Mouse (Mus musculus) forebrain, embryonic 16.5 days (tissue): ENCODE data around the gene Cacna1g. TPM values are rescaled to one million over a fixed set of nuclear protein-coding genes. Genes with fewer than 3 reads are reported as not detected.
A peak's percentile ranks its signal among the peaks of the same experiment; 100 is the strongest.

ENCODE experiments used
- ATAC-seq: fragments of 200-750 bp; cut with Nextera tagmentation; 2 replicates; pipeline ENCODE4 v1.8.0; 2017; ENCODE audit warnings: mild to moderate bottlenecking, moderate library complexity
- H3K27ac ChIP-seq: fragments of 300-500 bp; sonication (generic); 2 replicates; pipeline ENCODE4 v1.5.1; 2014; ENCODE audit warnings: low read length, control low read depth
- H3K27me3 ChIP-seq: fragments of 300-500 bp; sonication (generic); replicated peaks from 2 replicates; pipeline ENCODE4 v1.6.1; 2014; ENCODE audit warnings: low read length; ENCODE audit not compliant: control insufficient read depth, insufficient read depth
- H3K36me3 ChIP-seq: fragments of 300-500 bp; sonication (generic); 2 replicates; pipeline ENCODE4 v1.6.1; 2014; ENCODE audit not compliant: control insufficient read depth, insufficient read depth
- H3K4me1 ChIP-seq: fragments of 300-500 bp; sonication (generic); replicated peaks from 2 replicates; pipeline ENCODE4 v1.6.1; 2014; ENCODE audit warnings: low read length; ENCODE audit not compliant: control insufficient read depth, insufficient read depth
- H3K4me2 ChIP-seq: fragments of 300-500 bp; sonication (generic); 2 replicates; pipeline ENCODE4 v1.6.1; 2014; ENCODE audit warnings: mild to moderate bottlenecking, low read length, control low read depth
- H3K4me3 ChIP-seq: fragments of 300-500 bp; sonication (generic); replicated peaks from 2 replicates; pipeline ENCODE4 v1.5.1; 2014; ENCODE audit warnings: mild to moderate bottlenecking, low read length, control low read depth
- H3K9ac ChIP-seq: fragments of 300-500 bp; sonication (generic); replicated peaks from 2 replicates; pipeline ENCODE4 v1.6.1; 2014; ENCODE audit warnings: low read depth, low read length, control low read depth
- H3K9me3 ChIP-seq: fragments of 300-500 bp; sonication (generic); 2 replicates; pipeline ENCODE4 v1.6.1; 2016; ENCODE audit warnings: low read length; ENCODE audit not compliant: control insufficient read depth
- WGBS: fragments of 180-500 bp; shearing (Covaris S2); extraction: QIAGEN DNeasy Blood & Tissue Kit; methylation state at CpG from one replicate; pipeline ENCODE4 v1.1.7; 2014; 5-methylcytosine and 5-hydroxymethylcytosine counted together
- polyA plus RNA-seq: library from polyadenylated mRNA; unstranded; fragments of >200 nt; fragmentation: Nextera tagmentation; extraction: Ambion mirVana; gene quantifications from 2 replicates; pipeline ENCODE4 v1.2.1, GENCODE M21; 2015

Cacna1g gene
- polyA plus RNA-seq, 1 experiment from 2014 or later = 12.1 TPM

DNA sequence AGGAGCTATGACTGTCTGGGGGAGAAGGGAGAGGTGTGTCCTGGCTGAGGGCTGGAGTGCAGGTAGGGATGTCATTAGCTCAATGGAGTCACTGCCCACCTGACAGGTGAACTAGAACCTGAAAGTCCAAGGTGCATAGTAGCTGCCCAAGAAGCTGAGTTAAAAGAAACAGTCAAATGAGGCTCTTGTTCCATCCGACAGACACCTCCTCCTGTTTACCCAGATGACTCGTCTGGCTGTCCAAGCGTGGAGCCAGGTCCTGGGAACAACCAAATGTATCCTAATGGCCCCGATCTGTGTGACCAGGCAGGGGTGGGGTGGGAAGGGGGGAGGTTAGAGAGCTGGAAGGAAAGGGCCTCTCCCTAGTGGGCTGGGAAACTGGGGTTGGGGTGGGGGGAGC is 28.7 kb downstream of the Cacna1g start:
- H3K36me3 ChIP-seq = no peaks in the 10 kb centered on the region
- no peaks in the 10 kb centered on the region for H3K27me3 ChIP-seq
- 60% methylated on average over 4 of the region's 4 CpGs for WGBS
- no peak for ATAC-seq
- no peaks in the 10 kb centered on the region for H3K9me3 ChIP-seq
- H3K4me1 ChIP-seq = peaks cover 26% of the 10 kb centered on the region
- no peak overlapping the region for H3K4me3 ChIP-seq
- H3K9ac ChIP-seq = no peak overlapping the region
- no peak overlapping the region for H3K4me2 ChIP-seq
- no peak overlapping the region for H3K27ac ChIP-seq

DNA sequence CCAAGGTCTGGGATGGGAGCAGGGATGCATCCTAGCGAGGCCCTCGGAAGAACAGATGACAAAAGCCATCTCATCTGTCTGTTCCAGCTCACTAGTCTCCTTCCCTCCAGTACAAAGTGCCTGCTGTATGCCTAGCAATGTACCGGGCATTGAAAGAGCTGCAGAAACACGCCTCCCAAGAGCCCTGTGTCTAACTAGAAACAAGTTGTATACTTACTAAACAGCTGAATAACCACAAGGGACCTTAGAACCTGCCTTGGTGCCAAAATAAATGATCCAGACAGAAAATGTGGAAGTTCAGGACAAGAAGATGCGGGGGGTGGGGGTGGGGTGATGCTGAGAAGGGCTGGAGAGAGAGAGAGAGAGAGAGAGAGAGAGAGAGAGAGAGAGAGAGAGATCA is 29.2 kb downstream of the Cacna1g start:
- Histone ChIP-seq H3K27ac (no peak overlapping the region), H3K9me3 (no peaks in the 10 kb centered on the region)
- WGBS = 60% methylated on average over 5 of the region's 5 CpGs

DNA sequence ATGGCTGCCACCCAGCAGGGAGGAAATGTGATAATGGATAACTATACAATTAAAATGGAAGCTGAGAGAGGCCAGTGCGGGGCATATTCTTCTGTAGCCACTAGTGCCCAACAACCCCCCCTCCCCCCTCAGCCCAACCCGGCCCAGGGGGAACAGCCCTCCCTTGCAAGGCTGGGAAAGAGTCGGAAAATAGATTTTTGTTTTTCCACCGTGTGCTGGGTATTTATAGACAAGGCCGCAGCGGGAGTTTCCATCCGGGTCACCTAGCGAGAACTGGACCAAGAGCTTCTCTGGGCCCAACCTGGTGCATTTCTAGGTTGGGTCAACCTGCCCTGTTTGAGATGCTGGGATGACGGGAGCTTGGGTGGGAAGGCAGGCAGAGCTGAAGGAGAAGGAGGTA is 32.2 kb downstream of the Cacna1g start:
- no peaks in the 10 kb centered on the region for H3K36me3 ChIP-seq
- H3K9ac ChIP-seq = no peak overlapping the region
- peaks cover 13% of the 10 kb centered on the region for H3K4me1 ChIP-seq
- no peak overlapping the region for H3K27ac ChIP-seq
- no peaks in the 10 kb centered on the region for H3K27me3 ChIP-seq
- no peak for ATAC-seq
- 51% methylated on average over 9 of the region's 9 CpGs for WGBS
- H3K9me3 ChIP-seq = no peaks in the 10 kb centered on the region
- no peak overlapping the region for H3K4me3 ChIP-seq
- H3K4me2 ChIP-seq = no peak overlapping the region

More for the DNA sequence above, 29.2 kb downstream of the Cacna1g start:
- Histone ChIP-seq H3K4me1 (peaks cover 24% of the 10 kb centered on the region), H3K36me3 (no peaks in the 10 kb centered on the region), H3K27me3 (no peaks in the 10 kb centered on the region), H3K4me3 (no peak overlapping the region), H3K4me2 (no peak overlapping the region), H3K9ac (no peak overlapping the region)
- no peak for ATAC-seq

DNA sequence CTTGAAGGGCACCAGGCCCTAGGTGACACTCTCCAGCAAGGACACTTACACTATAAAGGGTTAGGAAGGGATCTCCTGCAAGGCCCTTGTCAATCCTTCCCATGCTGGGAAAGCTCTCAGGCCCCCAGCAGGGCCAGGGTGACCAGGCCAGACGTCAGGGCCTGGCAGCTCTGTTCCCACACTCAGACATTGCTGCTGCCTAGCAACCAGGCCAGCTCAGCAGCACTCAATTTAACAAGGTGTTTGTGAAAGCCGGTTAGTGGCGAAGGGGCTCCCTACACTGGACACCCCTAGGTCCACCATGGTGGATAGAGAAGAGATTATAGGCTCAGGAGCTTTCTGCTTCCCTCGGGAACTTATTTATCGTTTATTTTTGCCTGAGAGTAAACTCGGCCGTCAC is 32.9 kb downstream of the Cacna1g start:
- ATAC-seq = no peak
- H3K9me3 ChIP-seq = no peaks in the 10 kb centered on the region
- H3K27ac ChIP-seq = no peak overlapping the region
- no peaks in the 10 kb centered on the region for H3K36me3 ChIP-seq
- 30% methylated on average over 7 of the region's 7 CpGs for WGBS
- no peak overlapping the region for H3K4me3 ChIP-seq
- no peak overlapping the region for H3K9ac ChIP-seq
- H3K4me1 ChIP-seq = peaks cover 13% of the 10 kb centered on the region
- no peak overlapping the region for H3K4me2 ChIP-seq
- H3K27me3 ChIP-seq = no peaks in the 10 kb centered on the region

DNA sequence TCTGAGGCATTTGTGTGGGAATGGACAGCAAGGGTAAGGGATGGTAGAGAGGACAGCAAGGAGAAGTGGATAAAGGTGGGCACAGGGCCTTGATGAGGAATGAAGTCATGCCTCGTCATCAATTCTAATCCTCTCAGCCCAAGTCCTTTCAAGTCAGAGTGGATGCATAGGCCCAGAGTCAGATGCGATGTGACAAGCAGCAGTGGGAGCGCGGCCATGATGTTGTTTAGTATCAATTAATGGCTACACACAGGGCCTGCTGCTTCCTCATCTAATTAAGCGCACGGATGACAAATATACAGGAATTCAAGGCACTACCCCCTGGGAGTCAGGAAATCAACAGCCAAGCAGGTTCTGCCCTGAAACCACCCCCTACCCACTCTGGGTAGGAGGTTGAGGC is 33.6 kb downstream of the Cacna1g start:
- no peak overlapping the region for H3K4me2 ChIP-seq
- H3K27ac ChIP-seq = no peak overlapping the region
- H3K4me3 ChIP-seq = no peak overlapping the region
- no peak for ATAC-seq
- peaks cover 13% of the 10 kb centered on the region for H3K4me1 ChIP-seq
- H3K9ac ChIP-seq = no peak overlapping the region
- WGBS = 51% methylated on average over 6 of the region's 6 CpGs
- H3K27me3 ChIP-seq = no peaks in the 10 kb centered on the region
- H3K36me3 ChIP-seq = no peaks in the 10 kb centered on the region
- no peaks in the 10 kb centered on the region for H3K9me3 ChIP-seq

DNA sequence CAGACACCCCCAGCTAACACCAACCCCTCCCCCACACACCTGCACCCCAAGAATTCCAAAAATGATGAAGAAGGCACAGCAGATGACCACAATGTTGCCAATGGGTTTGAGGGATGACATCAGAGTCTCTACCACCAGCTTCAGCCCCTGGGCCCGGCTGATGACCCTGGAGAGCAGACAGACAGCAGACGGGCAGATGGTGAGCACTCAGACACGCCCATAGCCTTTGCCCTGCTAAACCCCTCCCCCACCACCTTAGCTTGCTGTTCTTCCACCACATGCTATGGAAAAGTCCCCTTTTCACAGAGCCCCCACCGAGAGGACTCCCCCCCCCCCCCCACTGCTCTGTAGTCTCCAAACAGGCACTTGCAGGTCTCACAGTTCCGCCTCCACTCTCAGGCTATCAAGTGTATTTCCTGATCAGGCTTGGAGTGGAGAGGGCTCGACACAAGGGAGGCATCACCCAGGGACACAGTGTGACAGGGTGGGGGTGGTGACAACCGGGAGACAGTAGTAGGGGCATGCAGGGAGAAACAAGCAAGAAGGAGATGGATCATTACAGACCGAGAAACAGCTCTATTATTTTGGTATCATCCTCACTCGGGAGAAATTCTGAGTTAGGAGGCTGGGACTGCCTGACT is 44.9 kb downstream of the Cacna1g start:
- no peak overlapping the region for H3K9ac ChIP-seq
- H3K36me3 ChIP-seq = no peaks in the 10 kb centered on the region
- H3K4me3 ChIP-seq = no peak overlapping the region
- peak overlapping the region; percentile 16; the same call in 1 of the 2 replicates for H3K27ac ChIP-seq
- H3K4me1 ChIP-seq = peaks cover 24% of the 10 kb centered on the region
- no peaks in the 10 kb centered on the region for H3K9me3 ChIP-seq
- WGBS = 35% methylated on average over 9 of the region's 9 CpGs
- H3K4me2 ChIP-seq = no peak overlapping the region
- H3K27me3 ChIP-seq = no peaks in the 10 kb centered on the region
- no peak for ATAC-seq

DNA sequence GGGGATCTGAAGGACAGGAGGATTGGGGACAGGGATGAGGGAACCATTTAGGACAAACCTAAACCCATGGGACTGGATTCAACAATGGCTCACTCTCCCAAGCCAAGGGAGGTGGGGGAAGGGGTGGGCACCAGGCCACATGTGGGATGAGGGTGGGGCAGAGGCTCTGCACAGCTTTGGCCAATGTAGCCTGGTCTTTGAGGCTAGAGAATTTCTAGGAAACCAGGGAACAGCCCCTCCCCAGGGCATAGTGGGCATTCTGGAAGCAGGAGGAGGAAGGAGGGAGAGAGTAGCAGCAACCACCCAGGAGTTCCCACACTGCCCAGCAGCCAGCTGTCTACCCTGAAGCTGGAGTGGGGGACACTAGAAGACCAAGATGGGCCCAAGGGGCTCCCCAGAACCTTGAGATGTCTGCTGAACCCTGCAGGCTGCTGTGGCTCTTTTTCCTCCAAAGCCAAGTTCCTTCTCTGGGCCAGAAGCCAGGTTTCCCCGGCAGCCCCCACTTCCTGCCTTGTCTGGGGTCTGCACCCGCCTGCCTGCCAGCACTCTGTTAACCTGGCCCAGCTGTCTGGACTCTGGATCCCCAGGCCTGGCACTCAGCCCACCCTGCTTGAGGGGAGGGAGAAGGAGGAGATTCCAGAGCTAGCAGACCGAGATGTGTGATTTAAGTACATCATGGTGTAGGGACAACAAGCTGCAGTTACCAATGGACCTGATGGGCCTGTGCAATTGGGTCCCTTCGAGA is 45.7 kb downstream of the Cacna1g start:
- Histone ChIP-seq H3K9ac (no peak overlapping the region), H3K27me3 (no peaks in the 10 kb centered on the region), H3K4me2 (no peak overlapping the region), H3K27ac (peak overlapping the region; percentile 62), H3K4me1 (peaks cover 31% of the 10 kb centered on the region), H3K36me3 (no peaks in the 10 kb centered on the region), H3K4me3 (no peak overlapping the region), H3K9me3 (no peaks in the 10 kb centered on the region)
- 10% methylated on average over 4 of the region's 4 CpGs for WGBS
- peak; percentile 81 for ATAC-seq

DNA sequence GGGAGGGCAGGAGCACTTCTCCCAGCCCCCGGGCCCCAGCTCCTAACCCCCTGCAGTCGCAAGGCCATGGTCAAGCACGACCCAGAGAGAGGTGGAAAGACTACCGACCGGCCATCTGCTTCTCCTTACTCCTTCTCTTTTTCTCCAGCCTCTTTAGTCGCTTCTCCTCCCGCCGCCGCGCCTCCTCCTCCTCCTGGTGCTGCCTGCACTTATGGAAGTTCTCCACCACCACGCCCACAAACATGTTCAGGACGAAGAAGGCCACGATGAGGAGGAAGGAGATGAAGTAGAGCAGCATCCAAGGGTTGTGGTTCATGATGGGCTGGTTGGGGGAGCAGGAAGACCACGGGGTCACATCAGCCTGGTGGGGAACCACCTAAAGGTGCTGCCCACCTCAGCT is 48.3 kb downstream of the Cacna1g start:
- peaks cover 33% of the 10 kb centered on the region for H3K4me1 ChIP-seq

DNA sequence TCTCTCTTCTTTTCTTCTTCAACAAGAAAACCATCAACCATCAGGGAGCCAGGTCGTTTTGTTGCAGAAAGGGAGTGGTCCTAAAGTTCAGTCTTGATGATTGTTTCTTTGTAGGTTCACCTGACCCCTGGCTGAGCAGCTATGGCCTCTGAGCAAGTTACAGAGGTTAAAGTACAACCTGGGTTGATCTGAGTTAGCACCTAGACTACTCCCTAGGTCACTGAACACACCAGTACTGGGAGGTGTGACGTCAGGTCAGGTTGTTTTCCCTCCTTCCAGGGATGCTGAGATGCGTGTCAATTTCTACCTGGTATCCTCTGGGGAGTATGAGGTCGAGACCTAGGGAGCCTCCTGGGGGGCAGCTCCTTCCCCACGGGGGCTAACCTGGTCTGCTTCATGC is 48.8 kb downstream of the Cacna1g start:
- H3K4me1 ChIP-seq = peaks cover 37% of the 10 kb centered on the region
- H3K4me2 ChIP-seq = no peak overlapping the region
- no peaks in the 10 kb centered on the region for H3K27me3 ChIP-seq
- 62% methylated on average over 5 of the region's 5 CpGs for WGBS
- ATAC-seq = no peak
- H3K9me3 ChIP-seq = no peaks in the 10 kb centered on the region
- no peak overlapping the region for H3K27ac ChIP-seq
- H3K4me3 ChIP-seq = no peak overlapping the region
- H3K36me3 ChIP-seq = no peaks in the 10 kb centered on the region
- no peak overlapping the region for H3K9ac ChIP-seq

More for the DNA sequence above, 48.3 kb downstream of the Cacna1g start:
- H3K4me3 ChIP-seq = no peak overlapping the region
- H3K9me3 ChIP-seq = no peaks in the 10 kb centered on the region
- no peak overlapping the region for H3K4me2 ChIP-seq
- no peaks in the 10 kb centered on the region for H3K27me3 ChIP-seq
- no peak for ATAC-seq
- H3K36me3 ChIP-seq = no peaks in the 10 kb centered on the region
- WGBS = 79% methylated on average over 12 of the region's 14 CpGs
- no peak overlapping the region for H3K9ac ChIP-seq
- no peak overlapping the region for H3K27ac ChIP-seq
